Mouse (Mus musculus) heart, postnatal 36 days (tissue): ENCODE measurements around the gene Fbxl14. TPM values are rescaled to one million over a fixed set of nuclear protein-coding genes. Genes with fewer than 3 reads are reported as not detected.
A peak's percentile ranks its signal among the peaks of the same experiment; 100 is the strongest.

Experiments
- DNase-seq, 2 experiments: peaks; one replicate each; pipeline ENCODE4 v3.0.0; 2021 to 2022
- intact Hi-C: fragments of 180-260 bp; cut with DNase I; formaldehyde crosslinking; loops from one replicate; pipeline ENCODE4 v1.15.1; 2025
- total RNA-seq, 2 experiments: library from RNA; stranded (reverse); gene quantifications; 2 replicates each; pipeline ENCODE4 v1.2.3; 2021

Gene Fbxl14
- total RNA-seq, 2 experiments from 2014 or later = 14.1 to 16.5 TPM

GRCm38 (mm10) chr6:119489765-119490164, 10.3 kb downstream of the Fbxl14 start:
- intact Hi-C loops = loop anchor here (1.0 to 10.0 kb wide), 6 partner anchors 223 to 835 kb away; partner anchors contain the start of gene Rad52
- peak; percentile 39 to 54 for DNase-seq

- DNase-seq = no peak
- intact Hi-C loops = loop anchor here (1.0 to 10.0 kb wide), 4 partner anchors 222 to 834 kb away; no protein-coding TSS in a partner anchor
Observed at GRCm38 (mm10) chr6:119490549-119490948, 11.1 kb downstream of the Fbxl14 start.

GRCm38 (mm10) chr6:119491006-119491405, 11.5 kb downstream of the Fbxl14 start:
- intact Hi-C loops = loop anchor here (5.0 to 10.0 kb wide), 3 partner anchors 271 to 834 kb away; no protein-coding TSS in a partner anchor
- DNase-seq = no peak

GRCm38 (mm10) chr6:119491997-119492629, 12.6 kb downstream of the Fbxl14 start:
- no peak for DNase-seq
- intact Hi-C loops = loop anchor here (5.0 to 10.0 kb wide), 3 partner anchors 270 to 833 kb away; no protein-coding TSS in a partner anchor

GRCm38 (mm10) chr6:119492630-119493014, 13.2 kb downstream of the Fbxl14 start:
- no peak for DNase-seq
- intact Hi-C loops = loop anchor here (5.0 to 10.0 kb wide), 3 partner anchors 270 to 832 kb away; no protein-coding TSS in a partner anchor

GRCm38 (mm10) chr6:119499271-119499670, 19.8 kb downstream of the Fbxl14 start:
- intact Hi-C loops = loop anchor here (10.0 kb wide), 1 partner anchor 826 kb away; no protein-coding TSS in a partner anchor
- DNase-seq = peak in 1 of 2 experiments; percentile 49

GRCm38 (mm10) chr6:119500086-119500485, 20.6 kb downstream of the Fbxl14 start:
- DNase-seq = no peak
- intact Hi-C loops = no loop called here

- intact Hi-C loops = no loop called here
- no peak for DNase-seq
Observed at GRCm38 (mm10) chr6:119502031-119502430, 22.6 kb downstream of the Fbxl14 start.

GRCm38 (mm10) chr6:119504756-119505155, 25.3 kb downstream of the Fbxl14 start:
- intact Hi-C loops = no loop called here
- no peak for DNase-seq

- DNase-seq = no peak
- intact Hi-C loops = no loop called here
Observed at GRCm38 (mm10) chr6:119505525-119506225, 26.2 kb downstream of the Fbxl14 start.

GRCm38 (mm10) chr6:119508221-119508620, 28.8 kb downstream of the Fbxl14 start:
- intact Hi-C loops = no loop called here
- no peak for DNase-seq

GRCm38 (mm10) chr6:119508634-119509375, 29.3 kb downstream of the Fbxl14 start:
- no peak for DNase-seq
- intact Hi-C loops = no loop called here

- DNase-seq = no peak
- intact Hi-C loops = no loop called here
Observed at GRCm38 (mm10) chr6:119509437-119510037, 30.1 kb downstream of the Fbxl14 start.

GRCm38 (mm10) chr6:119512701-119513100, 33.2 kb downstream of the Fbxl14 start:
- intact Hi-C loops = no loop called here
- no peak for DNase-seq

GRCm38 (mm10) chr6:119513452-119513851, 34.0 kb downstream of the Fbxl14 start:
- no peak for DNase-seq
- intact Hi-C loops = no loop called here

GRCm38 (mm10) chr6:119514085-119514484, 34.6 kb downstream of the Fbxl14 start:
- intact Hi-C loops = no loop called here
- DNase-seq = no peak

GRCm38 (mm10) chr6:119520731-119521130, 41.3 kb downstream of the Fbxl14 start:
- no peak for DNase-seq
- intact Hi-C loops = no loop called here

- intact Hi-C loops = no loop called here
Observed at GRCm38 (mm10) chr6:119521482-119521900, 42.0 kb downstream of the Fbxl14 start.

GRCm38 (mm10) chr6:119521931-119522391, 42.5 kb downstream of the Fbxl14 start:
- no peak for DNase-seq
- intact Hi-C loops = no loop called here

More at GRCm38 (mm10) chr6:119521482-119521900, 42.0 kb downstream of the Fbxl14 start:
- DNase-seq = no peak

- DNase-seq = no peak
- intact Hi-C loops = no loop called here
Observed at GRCm38 (mm10) chr6:119526498-119526897, 47.0 kb downstream of the Fbxl14 start.
